Mouse (Mus musculus): ENCODE measurements at regions not wholly inside any gene's neighbourhood (a gene's known extent, or its start where the extent isn't known, plus 50 kb on each side); places are given as distances from the start of the nearest gene placed in this dataset.
A peak's percentile ranks its signal among the peaks of the same experiment; 100 is the strongest.

DNA sequence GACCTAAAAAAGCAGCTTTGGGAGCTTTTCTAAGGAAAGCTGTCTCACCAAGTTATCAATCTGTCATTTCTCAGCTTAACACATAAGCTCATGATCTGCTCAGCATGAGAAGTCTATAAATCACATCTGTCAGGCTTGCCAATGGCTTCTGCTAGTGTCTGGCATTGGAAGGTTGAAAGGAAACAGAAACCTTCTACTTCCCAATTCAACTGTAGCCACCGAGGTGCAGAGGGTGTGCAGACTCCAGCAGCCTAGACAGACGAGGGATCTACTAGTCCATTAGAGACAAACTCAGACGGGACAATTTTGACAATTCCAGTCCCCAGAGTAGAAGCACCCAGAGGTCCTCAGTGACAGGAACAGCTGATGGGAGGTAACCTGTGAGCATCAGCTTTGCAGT is 103.0 kb downstream of the Nab1 start:
- no peak overlapping the region for H3K4me2 ChIP-seq
- H3K27me3 ChIP-seq: no peaks in the 10 kb centered on the region
- H3K27ac ChIP-seq: no peak overlapping the region
- ATAC-seq (replicated peaks; ENCODE audit: low FRiP score): no peak
- no peak overlapping the region for H3K4me3 ChIP-seq (replicated peaks)
- H3K9ac ChIP-seq: no peak overlapping the region
- H3K4me1 ChIP-seq: no peaks in the 10 kb centered on the region
- 69% methylated on average over 3 of the region's 3 CpGs for WGBS
- H3K9me3 ChIP-seq (replicated peaks): no peaks in the 10 kb centered on the region
- H3K36me3 ChIP-seq: no peaks in the 10 kb centered on the region

DNA sequence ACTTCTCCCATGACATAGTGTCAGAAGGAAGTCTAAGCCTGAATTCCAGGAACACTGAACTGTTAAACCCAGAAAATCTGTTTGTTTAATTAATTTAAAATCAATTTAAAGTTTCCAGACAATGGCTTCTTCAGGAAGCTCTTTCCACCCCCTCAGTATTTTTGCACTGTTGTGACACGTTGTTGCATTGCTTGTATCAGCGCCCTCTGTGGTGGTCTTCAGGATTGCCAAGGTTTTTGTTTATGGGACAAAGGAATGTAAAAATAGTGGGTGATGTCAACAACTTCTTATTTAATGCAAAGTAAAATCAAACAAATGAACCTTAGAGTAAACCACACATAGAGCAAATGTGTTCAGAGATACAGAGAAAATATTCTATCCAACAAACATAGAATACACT is 107.5 kb downstream of the Nab1 start:
- no peaks in the 10 kb centered on the region for H3K36me3 ChIP-seq
- no peak overlapping the region for H3K4me3 ChIP-seq (replicated peaks)
- H3K4me2 ChIP-seq: no peak overlapping the region
- no peak overlapping the region for H3K27ac ChIP-seq
- no peaks in the 10 kb centered on the region for H3K4me1 ChIP-seq
- WGBS: 47% methylated on average over 2 of the region's 2 CpGs
- H3K9me3 ChIP-seq (replicated peaks): no peaks in the 10 kb centered on the region
- no peak for ATAC-seq (replicated peaks; ENCODE audit: low FRiP score)
- no peaks in the 10 kb centered on the region for H3K27me3 ChIP-seq
- no peak overlapping the region for H3K9ac ChIP-seq

DNA sequence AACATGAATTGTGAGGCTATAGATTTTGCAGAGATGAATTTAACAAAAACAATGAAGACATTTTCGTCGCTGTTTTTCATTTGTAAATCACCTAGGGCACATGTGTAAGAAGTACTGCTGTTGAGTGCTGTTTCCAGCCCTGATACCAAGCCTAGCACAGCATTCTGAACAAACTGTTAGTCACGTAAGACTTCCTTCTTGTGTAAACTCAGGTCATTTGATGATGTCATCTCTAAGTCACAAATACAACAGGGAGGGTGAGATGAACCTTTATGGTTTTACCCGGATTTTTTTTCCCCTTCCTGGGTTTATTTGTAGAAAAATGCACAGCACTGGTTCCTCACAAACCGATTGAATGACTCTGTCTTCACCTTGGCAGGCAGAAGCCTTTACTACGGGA is 111.6 kb downstream of the Nab1 start:
- Histone ChIP-seq H3K27ac (no peak overlapping the region), H3K27me3 (no peaks in the 10 kb centered on the region), H3K9ac (no peak overlapping the region), H3K36me3 (no peaks in the 10 kb centered on the region), H3K4me3 (replicated peaks) (no peak overlapping the region), H3K9me3 (replicated peaks) (no peaks in the 10 kb centered on the region), H3K4me1 (no peaks in the 10 kb centered on the region), H3K4me2 (no peak overlapping the region)
- 67% methylated on average over 6 of the region's 6 CpGs for WGBS
- ATAC-seq (replicated peaks; ENCODE audit: low FRiP score): no peak

DNA sequence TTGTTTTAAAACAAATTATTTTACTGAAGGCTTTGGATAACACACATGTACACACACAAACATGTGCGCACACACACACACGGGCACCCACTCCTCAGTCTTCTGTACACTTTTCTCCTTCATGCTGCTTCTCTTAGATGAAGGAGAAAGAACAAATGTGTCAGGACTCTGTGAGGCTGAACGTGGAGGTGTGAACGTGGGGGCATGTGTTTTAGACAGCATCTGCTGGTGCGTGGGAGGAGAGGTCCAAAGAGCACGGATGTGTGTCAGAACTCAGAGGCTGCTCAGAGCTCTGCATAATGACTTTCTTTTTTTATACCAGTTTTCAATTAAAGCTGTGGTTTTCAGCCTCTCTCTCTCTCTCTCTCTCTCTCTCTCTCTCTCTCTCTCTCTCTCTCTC is 112.4 kb downstream of the Nab1 start:
- Histone ChIP-seq H3K36me3 (no peaks in the 10 kb centered on the region), H3K4me3 (replicated peaks) (no peak overlapping the region), H3K9ac (no peak overlapping the region), H3K4me1 (no peaks in the 10 kb centered on the region), H3K4me2 (no peak overlapping the region), H3K9me3 (replicated peaks) (no peaks in the 10 kb centered on the region), H3K27ac (no peak overlapping the region), H3K27me3 (no peaks in the 10 kb centered on the region)
- 27% methylated on average over 6 of the region's 6 CpGs for WGBS
- peak; percentile 71; the same call in 1 of the 2 replicates for ATAC-seq (replicated peaks; ENCODE audit: low FRiP score)

DNA sequence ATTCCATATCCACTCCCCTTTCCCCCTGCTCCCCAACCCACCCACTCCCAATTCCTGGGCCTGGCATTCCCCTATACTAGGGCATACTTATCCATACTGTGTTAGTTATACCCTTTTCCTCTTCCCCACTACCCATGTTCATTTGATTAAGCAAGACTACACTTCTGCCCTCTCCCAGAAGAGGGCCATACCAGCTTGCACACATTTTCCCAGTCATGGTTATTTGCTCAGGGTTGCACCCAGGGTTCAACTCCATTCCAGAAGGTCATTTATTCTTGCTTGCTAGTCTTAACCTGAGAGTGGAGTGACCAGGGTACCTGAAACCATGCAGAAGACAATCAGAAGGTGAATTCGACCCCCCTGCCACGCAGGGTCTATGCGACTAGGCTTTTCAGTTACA is 113.4 kb downstream of the Nab1 start:
- 0 out of 2 replicates have a peak, but pooled peaks have one; percentile 22 for ATAC-seq (replicated peaks; ENCODE audit: low FRiP score)
- Histone ChIP-seq H3K27me3 (no peaks in the 10 kb centered on the region), H3K9me3 (replicated peaks) (no peaks in the 10 kb centered on the region), H3K9ac (no peak overlapping the region), H3K36me3 (no peaks in the 10 kb centered on the region), H3K27ac (no peak overlapping the region), H3K4me1 (no peaks in the 10 kb centered on the region), H3K4me2 (no peak overlapping the region), H3K4me3 (replicated peaks) (no peak overlapping the region)
- WGBS: 77% methylated on average over 3 of the region's 3 CpGs

DNA sequence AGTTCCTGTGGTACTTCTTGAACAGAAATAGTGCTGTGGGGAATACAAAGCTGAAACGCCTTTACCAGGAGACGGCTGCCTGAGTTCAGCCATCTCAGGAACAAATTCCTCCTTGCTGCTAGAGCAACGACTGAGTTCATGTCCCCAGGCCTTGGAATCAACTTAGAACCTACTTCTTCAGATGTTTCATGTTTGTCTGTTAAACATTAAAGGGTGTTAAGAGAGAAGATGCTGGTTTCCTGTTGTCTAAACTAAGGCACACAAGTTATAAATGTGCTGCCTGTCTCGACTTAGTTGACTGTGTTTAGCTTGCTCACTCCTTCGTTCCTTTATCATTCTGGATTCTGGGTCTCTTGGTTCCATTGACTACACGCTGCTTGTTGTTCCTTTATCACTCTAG is 125.2 kb downstream of the Nab1 start:
- Histone ChIP-seq H3K4me3 (replicated peaks) (no peak overlapping the region), H3K9ac (no peak overlapping the region), H3K4me1 (no peaks in the 10 kb centered on the region), H3K27me3 (no peaks in the 10 kb centered on the region), H3K27ac (no peak overlapping the region), H3K4me2 (no peak overlapping the region), H3K9me3 (replicated peaks) (no peaks in the 10 kb centered on the region), H3K36me3 (no peaks in the 10 kb centered on the region)
- ATAC-seq (replicated peaks; ENCODE audit: low FRiP score): no peak
- 78% methylated on average over 6 of the region's 6 CpGs for WGBS

DNA sequence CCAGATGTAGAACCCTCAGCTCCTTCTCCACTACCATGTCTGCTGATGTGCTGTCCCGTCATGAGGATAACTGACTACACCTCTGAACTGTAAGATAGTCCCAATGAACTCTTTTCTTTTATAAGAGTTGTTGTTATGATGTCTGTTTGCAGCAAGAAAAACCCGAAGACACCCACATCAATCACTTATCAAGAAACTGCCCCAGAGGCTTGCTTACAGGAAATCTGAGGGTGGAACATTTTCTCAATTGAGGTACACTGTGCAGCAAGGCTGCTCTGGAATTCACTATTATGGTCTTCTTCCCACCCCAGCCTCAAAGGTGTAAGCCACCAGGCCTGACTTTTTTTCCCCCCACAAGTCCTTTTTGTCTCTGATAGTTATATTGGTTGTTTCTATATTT is 125.8 kb downstream of the Nab1 start:
- H3K36me3 ChIP-seq: no peaks in the 10 kb centered on the region
- H3K9ac ChIP-seq: no peak overlapping the region
- 87% methylated on average over 2 of the region's 2 CpGs for WGBS
- H3K9me3 ChIP-seq (replicated peaks): no peaks in the 10 kb centered on the region
- H3K27ac ChIP-seq: no peak overlapping the region
- H3K4me3 ChIP-seq (replicated peaks): no peak overlapping the region
- H3K27me3 ChIP-seq: no peaks in the 10 kb centered on the region
- no peak for ATAC-seq (replicated peaks; ENCODE audit: low FRiP score)
- no peaks in the 10 kb centered on the region for H3K4me1 ChIP-seq
- H3K4me2 ChIP-seq: no peak overlapping the region

DNA sequence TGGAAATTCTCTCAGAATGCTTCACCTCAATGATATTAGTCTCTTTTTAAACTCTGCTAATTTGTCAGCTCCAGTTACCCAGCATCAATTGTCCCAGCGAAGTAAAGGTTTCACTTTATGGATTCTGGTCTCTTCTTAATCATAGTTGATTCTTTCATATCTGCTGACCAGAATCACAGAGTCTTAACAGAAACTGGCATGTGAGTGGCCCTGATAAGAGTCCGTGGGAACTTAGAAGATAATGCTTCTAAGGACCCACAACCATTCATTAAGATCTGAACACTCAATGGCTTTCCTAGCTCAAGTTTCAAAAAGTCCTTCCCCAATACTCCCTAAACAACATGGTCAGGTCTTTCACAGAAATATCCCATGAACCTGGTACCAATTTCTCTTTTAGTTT is 126.7 kb downstream of the Nab1 start:
- ATAC-seq (replicated peaks; ENCODE audit: low FRiP score): no peak
- H3K36me3 ChIP-seq: no peaks in the 10 kb centered on the region
- H3K9me3 ChIP-seq (replicated peaks): no peaks in the 10 kb centered on the region
- H3K4me1 ChIP-seq: no peaks in the 10 kb centered on the region
- H3K27me3 ChIP-seq: no peaks in the 10 kb centered on the region
- 72% methylated on average over 2 of the region's 2 CpGs for WGBS
- no peak overlapping the region for H3K4me3 ChIP-seq (replicated peaks)
- no peak overlapping the region for H3K9ac ChIP-seq
- H3K4me2 ChIP-seq: no peak overlapping the region
- no peak overlapping the region for H3K27ac ChIP-seq

DNA sequence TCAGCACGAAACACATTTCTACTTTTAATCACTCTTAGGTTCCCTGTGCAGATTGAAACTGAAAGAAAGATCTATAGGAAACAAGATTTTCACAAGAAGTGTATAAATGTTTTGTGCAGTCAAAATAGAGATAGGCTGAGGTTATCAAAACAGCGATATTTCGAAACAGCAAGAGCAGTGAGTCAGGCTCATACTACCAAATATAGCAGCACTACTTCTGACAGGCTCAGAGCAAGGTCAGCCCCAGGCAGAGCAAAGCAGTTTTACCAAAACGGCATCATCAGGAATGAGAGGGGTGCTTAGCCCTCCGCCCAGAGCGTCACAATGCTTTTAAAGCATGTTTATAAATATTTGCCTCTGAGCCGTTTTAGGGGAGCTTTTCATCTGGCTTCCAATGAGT is 133.4 kb upstream of the Gls start:
- Histone ChIP-seq H3K9me3 (replicated peaks) (no peaks in the 10 kb centered on the region), H3K4me3 (replicated peaks) (no peak overlapping the region), H3K27me3 (no peaks in the 10 kb centered on the region), H3K27ac (no peak overlapping the region), H3K4me2 (no peak overlapping the region), H3K36me3 (no peaks in the 10 kb centered on the region), H3K9ac (no peak overlapping the region), H3K4me1 (no peaks in the 10 kb centered on the region)
- no peak for ATAC-seq (replicated peaks; ENCODE audit: low FRiP score)
- 71% methylated on average over 7 of the region's 7 CpGs for WGBS

DNA sequence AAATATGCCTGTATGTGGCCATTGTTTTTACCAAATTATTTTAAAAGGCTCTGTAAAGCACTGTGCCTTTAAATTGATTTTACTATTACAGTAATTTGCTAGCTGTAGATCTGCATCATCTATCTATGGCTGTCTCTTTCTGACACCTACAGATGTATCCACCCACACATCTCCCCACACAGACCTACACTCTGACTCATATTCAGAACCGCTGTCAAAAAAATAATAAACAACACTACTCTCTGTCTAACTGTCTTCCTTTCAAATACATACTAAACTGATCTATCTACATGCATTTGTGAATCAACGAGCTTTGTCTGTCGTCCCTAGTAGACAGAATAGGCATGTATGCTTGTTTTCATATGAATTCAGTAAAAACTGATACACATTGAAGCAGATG is 130.6 kb upstream of the Gls start:
- ATAC-seq (replicated peaks; ENCODE audit: low FRiP score): no peak

DNA sequence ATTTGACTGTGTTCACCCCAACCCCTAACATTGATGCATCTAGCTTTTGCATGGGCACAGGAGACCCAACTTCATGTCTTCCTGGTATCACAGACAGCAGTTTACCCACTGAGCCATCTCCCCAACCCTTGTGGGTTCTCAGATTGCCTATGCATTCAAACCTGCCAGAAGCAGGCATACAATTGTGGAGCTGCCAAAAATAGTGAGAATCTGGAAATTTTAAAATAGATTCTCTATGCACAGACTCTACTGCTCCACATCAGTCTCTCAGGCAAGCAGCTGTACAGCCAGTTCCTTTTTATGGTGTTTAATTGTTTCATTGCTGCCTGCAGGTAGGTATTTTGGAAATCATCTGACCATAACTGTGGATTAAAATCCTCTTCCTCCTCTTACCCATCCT is 129.9 kb upstream of the Gls start:
- no peak overlapping the region for H3K4me2 ChIP-seq
- no peaks in the 10 kb centered on the region for H3K4me1 ChIP-seq
- H3K9me3 ChIP-seq (replicated peaks): no peaks in the 10 kb centered on the region
- no peak overlapping the region for H3K9ac ChIP-seq
- no peaks in the 10 kb centered on the region for H3K27me3 ChIP-seq
- no peak for ATAC-seq (replicated peaks; ENCODE audit: low FRiP score)
- H3K4me3 ChIP-seq (replicated peaks): no peak overlapping the region
- H3K27ac ChIP-seq: no peak overlapping the region
- no peaks in the 10 kb centered on the region for H3K36me3 ChIP-seq

More for the DNA sequence above, 130.6 kb upstream of the Gls start:
- H3K4me3 ChIP-seq (replicated peaks): no peak overlapping the region
- H3K9ac ChIP-seq: no peak overlapping the region
- H3K4me2 ChIP-seq: no peak overlapping the region
- H3K4me1 ChIP-seq: no peaks in the 10 kb centered on the region
- H3K9me3 ChIP-seq (replicated peaks): no peaks in the 10 kb centered on the region
- 85% methylated on average over 3 of the region's 3 CpGs for WGBS
- H3K27ac ChIP-seq: no peak overlapping the region
- no peaks in the 10 kb centered on the region for H3K27me3 ChIP-seq
- no peaks in the 10 kb centered on the region for H3K36me3 ChIP-seq

DNA sequence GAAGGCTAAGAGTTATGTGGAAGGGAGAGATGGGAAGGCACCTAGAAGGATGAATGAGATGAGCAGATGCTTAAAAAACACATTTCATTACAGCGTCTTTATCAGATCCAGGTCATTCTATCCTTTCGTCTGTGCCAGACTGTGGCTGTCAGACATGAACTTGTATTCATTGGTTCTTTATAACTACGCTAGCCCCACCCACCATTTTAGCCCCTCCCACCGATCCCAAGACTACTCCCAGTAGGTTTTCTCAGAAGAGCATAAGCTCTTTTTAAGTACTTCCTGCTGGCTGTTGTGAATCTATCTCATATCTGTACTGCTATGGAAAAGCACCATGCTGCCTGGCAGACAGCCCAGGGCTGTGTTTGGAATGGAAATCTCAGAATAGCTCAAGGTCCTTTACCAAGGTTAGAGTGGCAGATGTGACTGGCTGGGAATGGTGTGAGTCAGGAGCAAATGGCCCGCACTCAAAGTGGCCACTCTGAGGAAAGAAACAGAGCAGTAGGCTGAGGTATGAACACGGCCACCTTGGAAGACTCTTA is 121.1 kb upstream of the Gls start:
- no peaks in the 10 kb centered on the region for H3K9me3 ChIP-seq (replicated peaks)
- WGBS: 83% methylated on average over 6 of the region's 6 CpGs
- no peak overlapping the region for H3K27ac ChIP-seq
- no peaks in the 10 kb centered on the region for H3K4me1 ChIP-seq
- H3K27me3 ChIP-seq: no peaks in the 10 kb centered on the region
- no peak overlapping the region for H3K4me3 ChIP-seq (replicated peaks)
- ATAC-seq (replicated peaks; ENCODE audit: low FRiP score): no peak
- H3K36me3 ChIP-seq: no peaks in the 10 kb centered on the region
- H3K9ac ChIP-seq: no peak overlapping the region
- no peak overlapping the region for H3K4me2 ChIP-seq

DNA sequence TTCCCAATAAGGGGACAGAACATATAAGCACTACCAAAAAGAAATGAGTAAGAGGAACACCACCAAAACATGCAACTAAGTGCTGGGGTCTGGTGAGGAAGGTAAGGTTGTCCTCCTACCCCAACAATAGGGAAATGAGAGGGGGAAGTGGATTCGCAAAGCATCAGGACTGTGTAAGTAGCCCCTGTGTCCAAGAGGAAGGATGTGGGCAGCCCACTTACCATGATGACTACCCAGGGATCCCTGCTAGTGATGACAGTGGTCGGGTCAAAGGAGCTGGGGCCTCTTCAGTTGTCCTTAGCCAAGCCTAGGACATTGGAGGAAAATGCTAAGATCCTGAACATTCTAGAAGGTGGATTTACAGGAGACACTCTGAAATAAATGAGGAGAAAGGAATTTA is 109.1 kb upstream of the Gls start:
- H3K4me1 ChIP-seq: no peaks in the 10 kb centered on the region
- WGBS: 81% methylated on average over 2 of the region's 2 CpGs
- H3K9me3 ChIP-seq (replicated peaks): no peaks in the 10 kb centered on the region
- no peaks in the 10 kb centered on the region for H3K27me3 ChIP-seq
- no peak overlapping the region for H3K9ac ChIP-seq
- no peaks in the 10 kb centered on the region for H3K36me3 ChIP-seq
- H3K27ac ChIP-seq: no peak overlapping the region
- no peak overlapping the region for H3K4me2 ChIP-seq
- H3K4me3 ChIP-seq (replicated peaks): no peak overlapping the region
- ATAC-seq (replicated peaks; ENCODE audit: low FRiP score): no peak
